Mouse (Mus musculus): ENCODE measurements at regions not wholly inside any gene's neighbourhood (a gene's known extent, or its start where the extent isn't known, plus 50 kb on each side); places are given as distances from the start of the nearest gene placed in this dataset.

DNA sequence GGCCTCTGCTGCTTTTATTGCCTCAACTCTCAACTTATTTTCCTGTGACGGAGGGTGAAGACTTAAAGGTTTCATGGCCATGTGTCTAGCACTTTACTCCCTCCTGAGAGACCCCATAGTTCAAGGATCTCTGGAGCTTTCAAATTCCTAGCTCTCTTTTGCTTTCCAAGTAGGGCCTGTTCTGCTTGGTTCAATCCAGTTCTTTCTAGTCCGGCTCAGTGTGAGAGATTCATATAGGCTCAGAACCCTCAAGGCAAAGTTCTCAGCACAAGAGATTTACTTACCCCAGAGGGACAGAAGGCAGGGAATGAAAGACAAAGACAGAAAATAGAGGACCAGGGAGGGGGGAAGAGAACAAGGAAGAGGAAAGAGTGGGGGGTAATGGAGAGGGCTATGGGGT lies 313.1 kb downstream of the Gm826 start:
- TF ChIP-seq CTCF (IDR thresholded peaks at IDR 0.05; ENCODE audit: extremely low read depth, insufficient read length, insufficient replicate concordance, low read depth, low read length) (no peak), POLR2A (IDR thresholded peaks at IDR 0.05; ENCODE audit: low read depth, low read length) (no peak)
